ENCODE assay signal across 21 mouse cellular contexts in the genomic region with DNA sequence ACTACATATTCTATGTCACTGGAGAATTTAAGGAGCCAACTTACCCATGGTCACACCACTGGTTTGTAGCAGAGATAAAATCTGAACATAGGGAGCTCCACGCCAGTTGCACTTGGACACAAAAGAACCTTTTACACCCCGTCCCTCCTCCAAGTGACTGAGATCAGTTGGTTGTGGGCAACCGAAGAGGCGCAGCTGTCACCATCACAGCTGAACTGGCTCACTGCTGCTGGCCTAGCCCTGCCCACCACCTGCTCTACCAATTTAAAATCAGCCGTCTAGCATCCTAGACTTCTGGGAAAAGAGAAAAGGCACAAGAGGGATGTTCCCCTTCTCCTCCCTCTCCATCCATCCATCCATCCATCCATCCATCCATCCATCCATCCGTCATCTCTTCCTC. TPM values are rescaled to one million over a fixed set of nuclear protein-coding genes. Genes with fewer than 3 reads are reported as not detected.
DNase-seq lines count a peak whose midpoint lies in the region; ATAC-seq lines count a peak whose summit lies in the region.
"Had no signal": no experiment of that assay in that cellular context is flagged by ENCODE, and none has a peak within 500 bp of the region (broad histone marks: within the 10 kb centered on the region; RNA-seq: fewer than 3 reads in every experiment).

No protein-coding gene starts in this region.

- H3K9me3 ChIP-seq in forebrain, embryonic 14.5 days (replicated peaks; ENCODE audit: control insufficient read depth, low read length) = no peaks in the 10 kb centered on the region
- no peaks in the 10 kb centered on the region for H3K9me3 ChIP-seq in forebrain, embryonic 12.5 days
- no peaks in the 10 kb centered on the region for H3K9me3 ChIP-seq in limb, embryonic 13.5 days
- no peaks in the 10 kb centered on the region for H3K9me3 ChIP-seq in limb, embryonic 10.5 days (replicated peaks)
- H3K9me3 ChIP-seq: embryonic facial prominence, embryonic 13.5 days; limb, embryonic 15.5 days; liver, embryonic 15.5 days; neural tube, embryonic 13.5 days had no signal

- no peak overlapping the region for H3K4me3 ChIP-seq in forebrain, embryonic 14.5 days (ENCODE audit: low read depth, low read length)
- no peak overlapping the region for H3K4me3 ChIP-seq in forebrain, embryonic 12.5 days (replicated peaks)
- H3K4me3 ChIP-seq in limb, embryonic 13.5 days = no peak overlapping the region
- H3K4me3 ChIP-seq in limb, embryonic 10.5 days = no peak overlapping the region
- H3K4me3 ChIP-seq: embryonic facial prominence, embryonic 13.5 days; gastrocnemius, adult 2 months; heart, adult 2 months; left cerebral cortex, adult 2 months; limb, embryonic 15.5 days; liver, embryonic 15.5 days; neural tube, embryonic 13.5 days had no signal

- no peaks in the 10 kb centered on the region for H3K27me3 ChIP-seq in forebrain, embryonic 14.5 days (replicated peaks; ENCODE audit: control insufficient read depth, insufficient read depth, low read length)
- no peaks in the 10 kb centered on the region for H3K27me3 ChIP-seq in forebrain, embryonic 12.5 days
- no peaks in the 10 kb centered on the region for H3K27me3 ChIP-seq in limb, embryonic 13.5 days
- no peaks in the 10 kb centered on the region for H3K27me3 ChIP-seq in limb, embryonic 10.5 days (ENCODE audit: low read depth, poor library complexity, severe bottlenecking)
- H3K27me3 ChIP-seq: embryonic facial prominence, embryonic 13.5 days; limb, embryonic 15.5 days; liver, embryonic 15.5 days; neural tube, embryonic 13.5 days had no signal

- no peak for ATAC-seq in forebrain, embryonic 14.5 days
- no peak for ATAC-seq in forebrain, embryonic 12.5 days (ENCODE audit: low FRiP score)
- ATAC-seq in limb, embryonic 13.5 days (ENCODE audit: low FRiP score, low read depth) = peak; percentile 51; the same call in 1 of the 2 replicates
- no peak for ATAC-seq in granulocyte monocyte progenitor cell, adult 5-6 weeks (replicated peaks; ENCODE audit: poor library complexity, severe bottlenecking)
- ATAC-seq: forebrain, postnatal 0 days had no signal

- no peaks in the 10 kb centered on the region for H3K4me1 ChIP-seq in forebrain, embryonic 14.5 days (ENCODE audit: control insufficient read depth, insufficient read depth, low read length)
- no peaks in the 10 kb centered on the region for H3K4me1 ChIP-seq in forebrain, embryonic 12.5 days
- H3K4me1 ChIP-seq in limb, embryonic 13.5 days = no peaks in the 10 kb centered on the region
- no peaks in the 10 kb centered on the region for H3K4me1 ChIP-seq in limb, embryonic 10.5 days
- H3K4me1 ChIP-seq: embryonic facial prominence, embryonic 13.5 days; limb, embryonic 15.5 days; liver, embryonic 15.5 days; neural tube, embryonic 13.5 days had no signal

- 70% methylated on average over 6 of the region's 6 CpGs for WGBS in forebrain, embryonic 14.5 days
- WGBS in forebrain, embryonic 12.5 days = 80% methylated on average over 6 of the region's 6 CpGs
- 74% methylated on average over 6 of the region's 6 CpGs for WGBS in limb, embryonic 13.5 days
- 82% methylated on average over 6 of the region's 6 CpGs for WGBS in limb, embryonic 10.5 days

- H3K36me3 ChIP-seq in forebrain, embryonic 14.5 days (ENCODE audit: control insufficient read depth, insufficient read depth, low read length) = no peaks in the 10 kb centered on the region
- no peaks in the 10 kb centered on the region for H3K36me3 ChIP-seq in forebrain, embryonic 12.5 days (replicated peaks)
- no peaks in the 10 kb centered on the region for H3K36me3 ChIP-seq in limb, embryonic 13.5 days
- no peaks in the 10 kb centered on the region for H3K36me3 ChIP-seq in limb, embryonic 10.5 days
- H3K36me3 ChIP-seq: embryonic facial prominence, embryonic 13.5 days; limb, embryonic 15.5 days; liver, embryonic 15.5 days; neural tube, embryonic 13.5 days had no signal

- no peak overlapping the region for H3K9ac ChIP-seq in forebrain, embryonic 14.5 days (ENCODE audit: low read length)
- H3K9ac ChIP-seq in forebrain, embryonic 12.5 days = no peak overlapping the region
- no peak overlapping the region for H3K9ac ChIP-seq in limb, embryonic 13.5 days
- H3K9ac ChIP-seq: embryonic facial prominence, embryonic 13.5 days; forebrain, postnatal 0 days; limb, embryonic 15.5 days; liver, embryonic 15.5 days; neural tube, embryonic 13.5 days had no signal

- DNase-seq in forebrain, embryonic 14.5 days (ENCODE audit: low spot score) = no peak
- no peak for DNase-seq in limb, embryonic 10.5 days (ENCODE audit: low spot score)
- DNase-seq in retina, embryonic 14.5 days (ENCODE audit: low spot score) = peak; percentile 2
- no peak for DNase-seq in spleen, postnatal 4 days (ENCODE audit: low spot score in 2 of 2)
- DNase-seq: adrenal gland, postnatal 36 days; cerebellum, adult 2 months; forebrain, postnatal 0 days; gastrocnemius, adult 2 months; heart, adult 2 months; heart, postnatal 4 days; kidney, adult 2 months; kidney, postnatal 25 days had no signal

- H3K27ac ChIP-seq in forebrain, embryonic 14.5 days (ENCODE audit: low read depth, low read length) = 0 out of 2 replicates have a peak overlapping the region, but pooled peaks have one; percentile 9
- H3K27ac ChIP-seq in forebrain, embryonic 12.5 days = no peak overlapping the region
- no peak overlapping the region for H3K27ac ChIP-seq in limb, embryonic 13.5 days
- no peak overlapping the region for H3K27ac ChIP-seq in limb, embryonic 10.5 days
- H3K27ac ChIP-seq: embryonic facial prominence, embryonic 13.5 days; gastrocnemius, adult 2 months; heart, adult 2 months; left cerebral cortex, adult 2 months; limb, embryonic 15.5 days; liver, embryonic 15.5 days; neural tube, embryonic 13.5 days had no signal

- no peak overlapping the region for H3K4me2 ChIP-seq in forebrain, embryonic 14.5 days (ENCODE audit: low read length)
- H3K4me2 ChIP-seq in forebrain, embryonic 12.5 days = no peak overlapping the region
- H3K4me2 ChIP-seq in limb, embryonic 13.5 days (replicated peaks) = no peak overlapping the region
- H3K4me2 ChIP-seq: embryonic facial prominence, embryonic 13.5 days; limb, embryonic 15.5 days; liver, embryonic 15.5 days; midbrain, embryonic 11.5 days; neural tube, embryonic 13.5 days had no signal

RNA-seq across cellular contexts. Expression of gene Clcn5, which starts 42.6 kb away (rescaled TPM):
- polyA plus RNA-seq in forebrain, embryonic 14.5 days (2014; fragmentation: Nextera tagmentation; extraction: Ambion mirVana) = 6.0 and 6.5 TPM in 2 replicates
- polyA plus RNA-seq in forebrain, embryonic 12.5 days (2016; fragmentation: Nextera tagmentation; extraction: Ambion mirVana) = 13.2 and 13.4 TPM in 2 replicates
- 21.1 and 25.2 TPM in 2 replicates for polyA plus RNA-seq in limb, embryonic 13.5 days (2015; fragmentation: Nextera tagmentation; extraction: Ambion mirVana)
- 12.8 and 17.8 TPM in 2 replicates for polyA plus RNA-seq in limb, embryonic 10.5 days (2016; fragmentation: Nextera tagmentation; extraction: Ambion mirVana)
- 3.1 and 5.8 TPM in 2 replicates for total RNA-seq in granulocyte monocyte progenitor cell, adult 5-6 weeks (2014; fragmentation: Nextera tagmentation)
- total RNA-seq in granulocyte monocyte progenitor cell, adult 5-6 weeks (2017) = 3.3 and 4.6 TPM in 2 replicates
